Mouse (Mus musculus) CH12.LX (cell line): ENCODE results near the gene Cabp2. TPM values are rescaled to one million over a fixed set of nuclear protein-coding genes. Genes with fewer than 3 reads are reported as not detected.
"Not testable (repeated sequence)": the region's sequence is repeated elsewhere in the genome, so short reads cannot be mapped to it uniquely, and the experiment has no call there.

Experiments
- DNase-seq: peaks from one replicate; pipeline ENCODE4 v3.0.0-alpha.2; 2013; ENCODE audit errors: extremely low read depth
- H3K27ac ChIP-seq: 2 replicates; pipeline ENCODE4 v1.5.1; 2012; ENCODE audit warnings: low read depth, mild to moderate bottlenecking, control low read depth, moderate library complexity; ENCODE audit not compliant: insufficient read depth
- H3K27me3 ChIP-seq: replicated peaks from 2 replicates; pipeline ENCODE3; 2012; ENCODE audit warnings: inconsistent platforms
- H3K36me3 ChIP-seq, 2 experiments: replicated peaks in 1 of 2; 2 replicates each; pipeline versions ENCODE3 to v1.6.1; 2012; ENCODE audit warnings: inconsistent platforms in 1 of 2, low read length in 1 of 2, mild to moderate bottlenecking in 1 of 2, mixed read lengths in 1 of 2, moderate library complexity in 1 of 2; ENCODE audit not compliant: control insufficient read depth in 1 of 2, insufficient read depth in 1 of 2
- H3K4me1 ChIP-seq, 2 experiments: 2 replicates each; pipeline ENCODE4 v1.6.1; 2012; ENCODE audit warnings: inconsistent platforms in 1 of 2, moderate library complexity in 1 of 2; ENCODE audit not compliant: insufficient read depth in 2 of 2, control insufficient read depth in 1 of 2
- H3K4me2 ChIP-seq: 2 replicates; pipeline ENCODE4 v1.6.1; 2012; ENCODE audit warnings: low read depth, mild to moderate bottlenecking, control low read depth; ENCODE audit not compliant: poor library complexity, insufficient read depth, severe bottlenecking
- H3K4me3 ChIP-seq, 3 experiments: fragments of 150-350 bp in 1 of 3; sonication (generic) in 1 of 3; replicated peaks in 1 of 3; 2 replicates each; pipeline versions ENCODE3 to v1.5.1; 2011 to 2012; ENCODE audit warnings: low read depth in 2 of 3, low read length in 2 of 3, mild to moderate bottlenecking in 2 of 3, moderate library complexity in 2 of 3, control low read depth in 1 of 3, improper control_type of control experiment in 1 of 3, inconsistent platforms in 1 of 3, mixed read lengths in 1 of 3; ENCODE audit not compliant: poor library complexity in 1 of 3
- H3K79me2 ChIP-seq: replicated peaks from 2 replicates; pipeline ENCODE4 v1.6.1; 2012; ENCODE audit warnings: mild to moderate bottlenecking, moderate library complexity; ENCODE audit not compliant: control insufficient read depth, poor library complexity, insufficient read depth, severe bottlenecking; ENCODE audit errors: extremely low read depth
- H3K9ac ChIP-seq: 2 replicates; pipeline ENCODE4 v1.6.1; 2012; ENCODE audit warnings: low read depth, mild to moderate bottlenecking, control low read depth, moderate library complexity; ENCODE audit not compliant: insufficient read depth
- H3K9me3 ChIP-seq: replicated peaks from 2 replicates; pipeline ENCODE3; 2012; ENCODE audit warnings: low read length, inconsistent platforms, mixed read lengths
- IRF4 ChIP-seq: IDR thresholded peaks from 2 replicates; pipeline ENCODE4 v1.6.1; 2014; ENCODE audit warnings: low read depth, mild to moderate bottlenecking, inconsistent platforms, low read length, improper control_type of control experiment
- KAT2A ChIP-seq: IDR thresholded peaks from 2 replicates; pipeline ENCODE4 v1.6.1; 2012; ENCODE audit warnings: low read length, improper control_type of control experiment, inconsistent platforms; ENCODE audit not compliant: insufficient replicate concordance
- MEF2A ChIP-seq: IDR thresholded peaks from 2 replicates; pipeline ENCODE4 v1.6.1; 2014; ENCODE audit warnings: low read depth, mild to moderate bottlenecking, inconsistent platforms, low read length, improper control_type of control experiment, borderline replicate concordance
- RAD21 ChIP-seq: IDR thresholded peaks from 2 replicates; pipeline ENCODE4 v1.6.1; 2011; ENCODE audit warnings: low read depth, mild to moderate bottlenecking, low read length, improper control_type of control experiment, moderate library complexity
- SMC3 ChIP-seq: IDR thresholded peaks from 2 replicates; pipeline ENCODE4 v1.6.1; 2011; ENCODE audit warnings: low read depth, low read length, improper control_type of control experiment
- USF2 ChIP-seq: conservative IDR thresholded peaks from 2 replicates; pipeline ENCODE4 v1.6.1; 2011; ENCODE audit warnings: low read depth, low read length, improper control_type of control experiment
- ZKSCAN1 ChIP-seq: IDR thresholded peaks from 2 replicates; pipeline ENCODE4 v1.6.1; 2012; ENCODE audit warnings: low read depth, inconsistent platforms, low read length, improper control_type of control experiment, borderline replicate concordance
- ZMIZ1 ChIP-seq: IDR thresholded peaks from 2 replicates; pipeline ENCODE4 v1.6.1; 2012; ENCODE audit warnings: low read depth, mild to moderate bottlenecking, inconsistent platforms, low read length, improper control_type of control experiment
- dilution Hi-C: fragments of 300-500 bp; cut with MboI; formaldehyde crosslinking; loops from 2 replicates; pipeline ENCODE4 v1.14.3; 2020; ENCODE audit warnings: low sequenced_read_pairs; ENCODE audit not compliant: extremely low pct_unique_long_range_greater_than_20kb, extremely low pct_ligation_motif_present
- in situ Hi-C: fragments of 300-500 bp; cut with MboI; formaldehyde crosslinking; loops from 3 replicates; pipeline ENCODE4 v1.14.3; 2019; ENCODE audit warnings: low sequenced_read_pairs, low pct_ligation_motif_present, low pct_unique_long_range_greater_than_20kb, mixed read lengths
- polyA plus RNA-seq: library from polyadenylated mRNA; unstranded; fragments of >175 nt; gene quantifications from 2 replicates; pipeline ENCODE4 v1.2.1, GENCODE M21; 2012; ENCODE audit warnings: low read depth; ENCODE audit not compliant: insufficient read length
- total RNA-seq, 2 experiments: library from RNA; depleted of rRNA; stranded (reverse); fragments of 300-350 nt in 1 of 2; fragments of >200 nt in 1 of 2; gene quantifications; 2 replicates each; pipeline ENCODE4 v1.2.3; 2012 to 2014

Gene Cabp2
- total and polyA plus RNA-seq, 3 experiments: not detected

- DNase-seq, H3K27ac ChIP-seq, H3K36me3 ChIP-seq, H3K79me2 ChIP-seq, H3K9me3 ChIP-seq, dilution Hi-C loops, H3K4me3 ChIP-seq, H3K4me2 ChIP-seq, in situ Hi-C loops, H3K27me3 ChIP-seq, H3K9ac ChIP-seq: not testable (repeated sequence)
- peaks cover 9 to 13% of the 10 kb centered on the region in 2 experiments for H3K4me1 ChIP-seq
Measured at GRCm38 (mm10) chr19:4063357-4063756, 18.0 kb upstream of the Cabp2 start.

GRCm38 (mm10) chr19:4064501-4064900 is 16.9 kb upstream of the Cabp2 start:
- H3K4me1 ChIP-seq, H3K79me2 ChIP-seq, H3K9me3 ChIP-seq, H3K36me3 ChIP-seq, H3K4me2 ChIP-seq, H3K9ac ChIP-seq, in situ Hi-C loops, H3K4me3 ChIP-seq, DNase-seq, H3K27ac ChIP-seq, H3K27me3 ChIP-seq, dilution Hi-C loops: not testable (repeated sequence)

GRCm38 (mm10) chr19:4066280-4066679 is 15.1 kb upstream of the Cabp2 start:
- no peak for TF ChIP-seq ZMIZ1
- dilution Hi-C loops (no loop called here), in situ Hi-C loops (no loop called here)
- Histone ChIP-seq H3K27ac (no peak overlapping the region), H3K27me3 (peaks cover 3% of the 10 kb centered on the region), H3K9me3 (no peaks in the 10 kb centered on the region), H3K4me2 (no peak overlapping the region), H3K79me2 (no peaks in the 10 kb centered on the region), H3K4me1 (no peaks in the 10 kb centered on the region), H3K36me3 (no peaks in the 10 kb centered on the region), H3K4me3 (no peak overlapping the region), H3K9ac (no peak overlapping the region)
- no peak for DNase-seq

GRCm38 (mm10) chr19:4066877-4067276 is 14.5 kb upstream of the Cabp2 start:
- H3K27ac ChIP-seq: no peak overlapping the region
- H3K4me1 ChIP-seq: no peaks in the 10 kb centered on the region
- H3K36me3 ChIP-seq: no peaks in the 10 kb centered on the region
- dilution Hi-C loops: no loop called here
- H3K27me3 ChIP-seq: peaks cover 4% of the 10 kb centered on the region
- H3K4me2 ChIP-seq: no peak overlapping the region
- TF ChIP-seq MEF2A (no peak), SMC3 (no peak), USF2 (no peak), KAT2A (no peak), IRF4 (no peak), ZKSCAN1 (no peak), RAD21 (no peak)
- no peak for DNase-seq
- in situ Hi-C loops: no loop called here
- H3K79me2 ChIP-seq: no peaks in the 10 kb centered on the region
- no peak overlapping the region for H3K9ac ChIP-seq
- H3K9me3 ChIP-seq: no peaks in the 10 kb centered on the region
- no peak overlapping the region for H3K4me3 ChIP-seq

GRCm38 (mm10) chr19:4068242-4068641 is 13.1 kb upstream of the Cabp2 start:
- H3K4me2 ChIP-seq, H3K79me2 ChIP-seq, in situ Hi-C loops, H3K36me3 ChIP-seq, dilution Hi-C loops, H3K9me3 ChIP-seq, H3K9ac ChIP-seq, H3K27me3 ChIP-seq, DNase-seq, H3K27ac ChIP-seq, H3K4me3 ChIP-seq, H3K4me1 ChIP-seq: not testable (repeated sequence)
